Mouse (Mus musculus) midbrain, postnatal 0 days (tissue): ENCODE results near the gene 1110017D15Rik. TPM values are rescaled to one million over a fixed set of nuclear protein-coding genes. Genes with fewer than 3 reads are reported as not detected.

Experiments
- ATAC-seq: fragments of 200-750 bp; cut with Nextera tagmentation; 2 replicates; pipeline ENCODE4 v1.8.0; 2017; ENCODE audit warnings: moderate number of reproducible peaks, mild to moderate bottlenecking, moderate TSS enrichment, moderate library complexity; ENCODE audit not compliant: low FRiP score
- DNase-seq: peaks from one replicate; pipeline ENCODE4 v3.0.0-alpha.2; 2015; ENCODE audit warnings: low spot score
- H3K27ac ChIP-seq: fragments of 300-500 bp; sonication (generic); 2 replicates; pipeline ENCODE4 v1.5.1; 2014; ENCODE audit warnings: low read depth, mild to moderate bottlenecking, low read length, mixed read lengths
- H3K27me3 ChIP-seq: fragments of 300-500 bp; sonication (generic); 2 replicates; pipeline ENCODE4 v1.6.1; 2014; ENCODE audit warnings: low read length, control low read depth, mixed read lengths; ENCODE audit not compliant: insufficient read depth
- H3K36me3 ChIP-seq: fragments of 300-500 bp; sonication (generic); 2 replicates; pipeline ENCODE4 v1.6.1; 2014; ENCODE audit warnings: low read length, control low read depth, mixed read lengths; ENCODE audit not compliant: insufficient read depth
- H3K4me1 ChIP-seq: fragments of 300-500 bp; sonication (generic); 2 replicates; pipeline ENCODE4 v1.6.1; 2014; ENCODE audit warnings: mild to moderate bottlenecking, control low read depth, antibody characterized with exemption, low read length, mixed read lengths; ENCODE audit not compliant: insufficient read depth
- H3K4me2 ChIP-seq: fragments of 300-500 bp; sonication (generic); 2 replicates; pipeline ENCODE4 v1.6.1; 2014; ENCODE audit warnings: low read depth, mild to moderate bottlenecking, low read length, mixed read lengths; ENCODE audit not compliant: poor library complexity, severe bottlenecking
- H3K4me3 ChIP-seq: fragments of 300-500 bp; sonication (generic); 2 replicates; pipeline ENCODE4 v1.5.1; 2014; ENCODE audit warnings: low read depth, mild to moderate bottlenecking, low read length, moderate library complexity
- H3K9ac ChIP-seq: fragments of 300-500 bp; sonication (generic); replicated peaks from 2 replicates; pipeline ENCODE4 v1.6.1; 2014; ENCODE audit warnings: mild to moderate bottlenecking, low read length, moderate library complexity, mixed read lengths; ENCODE audit not compliant: poor library complexity, severe bottlenecking
- H3K9me3 ChIP-seq: fragments of 300-500 bp; sonication (generic); 2 replicates; pipeline ENCODE4 v1.6.1; 2016; ENCODE audit warnings: low read length, control low read depth
- CTCF ChIP-seq: IDR thresholded peaks from 2 replicates; pipeline ENCODE4 v1.5.1; 2016; ENCODE audit warnings: antibody characterized with exemption, mild to moderate bottlenecking
- WGBS: fragments of 180-500 bp; shearing (Covaris S2); extraction: QIAGEN DNeasy Blood & Tissue Kit; methylation state at CpG from one replicate; pipeline ENCODE4 v1.1.7; 2014; 5-methylcytosine and 5-hydroxymethylcytosine counted together
- polyA plus RNA-seq: library from polyadenylated mRNA; unstranded; fragments of >200 nt; fragmentation: Nextera tagmentation; extraction: Ambion mirVana; gene quantifications from 2 replicates; pipeline ENCODE4 v1.2.1, GENCODE M21; 2015
- total RNA-seq: library from RNA; depleted of rRNA; stranded (reverse); fragments of >200 nt; gene quantifications from 2 replicates; pipeline ENCODE4 v1.2.3, GENCODE M21; 2014

Gene 1110017D15Rik
- total and polyA plus RNA-seq, 2 experiments from 2014 or later, result 11.8 to 20.7 TPM

GRCm38 (mm10) chr4:41553116-41553515 is 36.0 kb upstream of the 1110017D15Rik start:
- DNase-seq (no peak), ATAC-seq (no peak)
- no peaks in the 10 kb centered on the region for H3K27me3 ChIP-seq
- no peaks in the 10 kb centered on the region for H3K9me3 ChIP-seq
- H3K36me3 ChIP-seq, result no peaks in the 10 kb centered on the region; the same call in 1 of the 2 replicates
- no peak overlapping the region for H3K27ac ChIP-seq
- no peak overlapping the region for H3K9ac ChIP-seq
- H3K4me3 ChIP-seq, result no peak overlapping the region
- H3K4me2 ChIP-seq, result no peak overlapping the region
- peaks cover 9% of the 10 kb centered on the region for H3K4me1 ChIP-seq
- WGBS, result 63% methylated on average over 11 of the region's 11 CpGs
- TF ChIP-seq CTCF, result no peak

DNA sequence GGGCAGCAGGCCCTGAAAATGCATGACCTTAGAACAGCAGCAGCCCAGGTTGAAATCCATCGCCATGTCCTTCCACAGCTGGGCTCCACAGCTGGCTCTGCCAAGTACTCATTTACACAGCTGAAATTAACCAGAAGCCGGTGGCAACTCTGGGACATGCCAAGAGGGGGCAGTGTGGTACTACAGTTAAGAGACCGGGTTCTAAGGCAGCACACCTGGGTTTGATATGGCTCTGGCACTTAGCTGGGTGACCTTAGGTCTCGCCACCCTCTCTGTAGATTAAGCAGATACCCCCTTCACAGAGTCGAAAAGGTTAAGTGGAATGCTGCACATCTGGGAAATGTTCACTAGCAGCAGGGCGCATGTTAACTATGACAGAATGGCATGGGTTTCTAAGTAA is 35.4 kb upstream of the 1110017D15Rik start:
- Histone ChIP-seq H3K27ac (no peak overlapping the region), H3K4me1 (peaks cover 6% of the 10 kb centered on the region), H3K4me3 (no peak overlapping the region), H3K9ac (no peak overlapping the region), H3K27me3 (no peaks in the 10 kb centered on the region), H3K4me2 (no peak overlapping the region), H3K36me3 (no peaks in the 10 kb centered on the region; the same call in 1 of the 2 replicates), H3K9me3 (no peaks in the 10 kb centered on the region)
- peak; percentile 74 for TF ChIP-seq CTCF
- WGBS, result 47% methylated on average over 6 of the region's 6 CpGs
- no peak for ATAC-seq
- peak; percentile 71 for DNase-seq

- Histone ChIP-seq H3K27ac (no peak overlapping the region), H3K4me2 (no peak overlapping the region), H3K4me1 (no peaks in the 10 kb centered on the region), H3K9ac (no peak overlapping the region), H3K9me3 (no peaks in the 10 kb centered on the region), H3K27me3 (no peaks in the 10 kb centered on the region), H3K36me3 (no peaks in the 10 kb centered on the region), H3K4me3 (no peak overlapping the region)
- TF ChIP-seq CTCF, result no peak
- no peak for ATAC-seq
- WGBS, result 95% methylated on average over 1 of the region's 1 CpGs
- no peak for DNase-seq
These were observed 30.0 kb upstream of the 1110017D15Rik start for GRCm38 (mm10) chr4:41547086-41547485.

DNA sequence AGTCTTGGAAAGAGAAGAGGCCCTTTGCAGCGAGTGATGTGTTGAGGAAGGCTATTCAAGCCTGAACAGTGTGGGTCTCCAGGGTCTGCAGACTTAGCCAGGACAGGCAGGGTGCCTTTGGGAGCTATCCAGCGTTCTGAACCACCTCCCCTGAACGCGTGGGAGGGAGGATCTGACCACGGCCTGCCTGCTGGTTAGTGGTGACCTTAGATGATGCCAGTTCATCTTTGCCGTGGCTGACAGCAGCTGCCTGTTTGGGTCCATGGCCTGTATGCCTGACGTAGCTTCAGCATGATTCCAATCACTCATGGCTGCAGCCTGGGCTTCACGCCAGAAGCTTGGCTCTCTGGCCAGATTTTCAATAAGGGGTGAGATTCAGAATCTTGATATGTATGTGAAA is 28.9 kb upstream of the 1110017D15Rik start:
- Histone ChIP-seq H3K4me3 (no peak overlapping the region), H3K27me3 (no peaks in the 10 kb centered on the region), H3K36me3 (no peaks in the 10 kb centered on the region), H3K4me2 (no peak overlapping the region), H3K27ac (no peak overlapping the region), H3K4me1 (no peaks in the 10 kb centered on the region), H3K9me3 (no peaks in the 10 kb centered on the region), H3K9ac (no peak overlapping the region)
- TF ChIP-seq CTCF, result no peak
- 19% methylated on average over 8 of the region's 8 CpGs for WGBS
- DNase-seq, result peak; percentile 76
- no peak for ATAC-seq

- Histone ChIP-seq H3K27ac (peak overlapping the region; percentile 32; the same call in 1 of the 2 replicates), H3K9ac (no peak overlapping the region), H3K4me2 (no peak overlapping the region), H3K9me3 (no peaks in the 10 kb centered on the region), H3K36me3 (no peaks in the 10 kb centered on the region), H3K27me3 (no peaks in the 10 kb centered on the region), H3K4me3 (no peak overlapping the region), H3K4me1 (no peaks in the 10 kb centered on the region)
- no peak for TF ChIP-seq CTCF
- DNase-seq, result no peak
- no peak for ATAC-seq
- WGBS, result 56% methylated on average over 8 of the region's 8 CpGs
These were observed 25.0 kb upstream of the 1110017D15Rik start for GRCm38 (mm10) chr4:41542136-41542535.

GRCm38 (mm10) chr4:41534866-41535265 is 17.7 kb upstream of the 1110017D15Rik start:
- Histone ChIP-seq H3K9ac (no peak overlapping the region), H3K36me3 (no peaks in the 10 kb centered on the region), H3K4me2 (no peak overlapping the region), H3K27me3 (no peaks in the 10 kb centered on the region), H3K4me3 (no peak overlapping the region), H3K4me1 (no peaks in the 10 kb centered on the region), H3K27ac (no peak overlapping the region), H3K9me3 (no peaks in the 10 kb centered on the region)
- DNase-seq, result no peak
- WGBS, result 77% methylated on average over 5 of the region's 5 CpGs
- ATAC-seq, result no peak
- no peak for TF ChIP-seq CTCF
